8 mouse cellular contexts compared by ENCODE assay signal in the genomic region with DNA sequence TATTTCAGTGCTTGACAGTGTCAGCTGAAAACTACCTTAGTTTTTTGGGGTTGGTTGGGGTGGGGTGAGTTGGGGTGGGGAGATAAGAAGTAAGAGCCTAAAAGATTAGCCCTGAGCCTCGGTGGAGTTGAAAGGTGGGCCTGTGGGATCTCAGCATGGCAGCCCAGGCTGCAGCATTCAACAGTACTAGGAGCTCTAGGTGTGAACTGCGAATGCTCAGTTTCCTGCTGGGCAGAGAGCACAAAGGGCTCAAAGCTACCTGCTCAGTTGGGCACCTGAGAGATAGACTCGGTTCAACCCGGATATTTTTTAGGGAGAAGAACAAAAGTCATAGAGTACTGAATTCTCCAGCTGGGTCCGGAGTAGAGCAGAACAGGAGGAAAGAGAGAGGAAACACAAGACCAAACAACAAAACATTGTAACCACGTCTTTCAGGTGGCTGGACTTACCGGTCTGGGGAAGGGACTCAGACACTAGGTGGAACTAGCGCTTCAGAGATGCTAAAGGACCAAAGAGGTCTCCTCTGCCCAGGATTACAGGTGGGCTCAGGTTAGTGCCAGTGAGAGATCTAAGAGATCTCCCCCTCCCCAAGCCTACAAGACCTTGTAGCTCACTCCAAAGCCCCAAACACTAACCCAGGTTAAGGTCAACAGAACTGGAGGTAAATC. TPM values are rescaled to one million over a fixed set of nuclear protein-coding genes. Genes with fewer than 3 reads are reported as not detected.
A peak's percentile ranks its signal among the peaks of the same experiment; 100 is the strongest.
DNase-seq lines count a peak whose midpoint lies in the region; ATAC-seq and TF ChIP-seq lines count a peak whose summit lies in the region.

No protein-coding gene starts in this region.

- no peak for DNase-seq in forebrain, embryonic 10.5 days (ENCODE audit: extremely low spot score, low spot score)
- no peak for DNase-seq in forebrain, embryonic 11.5 days (ENCODE audit: low spot score)
- peak; percentile 37 to 44 for DNase-seq in right cerebral cortex, adult 2 months (ENCODE audit: low spot score in 2 of 2)
- DNase-seq in right cerebral cortex, postnatal 14 days = no peak
- DNase-seq in left cerebral cortex, postnatal 4 days = peak; percentile 18
- no peak for DNase-seq in stomach, postnatal 0 days (ENCODE audit: low spot score)
- no peak for DNase-seq in adrenal gland, postnatal 36 days
- DNase-seq in lung, adult 18-20 months = no peak

- 9% methylated on average over 8 of the region's 8 CpGs for WGBS in forebrain, embryonic 10.5 days
- 10% methylated on average over 8 of the region's 8 CpGs for WGBS in forebrain, embryonic 11.5 days
- 20% methylated on average over 8 of the region's 8 CpGs for WGBS in stomach, postnatal 0 days

- peaks cover 14% of the 10 kb centered on the region for H3K4me1 ChIP-seq in forebrain, embryonic 10.5 days
- no peaks in the 10 kb centered on the region for H3K4me1 ChIP-seq in forebrain, embryonic 11.5 days (replicated peaks; ENCODE audit: control insufficient read depth, insufficient read depth, low read length)
- H3K4me1 ChIP-seq in stomach, postnatal 0 days (replicated peaks; ENCODE audit: control insufficient read depth, insufficient read depth) = no peaks in the 10 kb centered on the region

- no peak for TF ChIP-seq EP300 in stomach, postnatal 0 days (optimal IDR thresholded peaks at IDR 0.05)

- no peaks in the 10 kb centered on the region for H3K9me3 ChIP-seq in forebrain, embryonic 10.5 days
- no peaks in the 10 kb centered on the region for H3K9me3 ChIP-seq in forebrain, embryonic 11.5 days (ENCODE audit: control insufficient read depth, low read length)
- no peaks in the 10 kb centered on the region for H3K9me3 ChIP-seq in stomach, postnatal 0 days (ENCODE audit: control insufficient read depth, low read length)

- H3K4me3 ChIP-seq in forebrain, embryonic 10.5 days = peak overlapping the region; percentile 57
- H3K4me3 ChIP-seq in forebrain, embryonic 11.5 days (ENCODE audit: low read depth, low read length) = no peak overlapping the region
- H3K4me3 ChIP-seq in stomach, postnatal 0 days (ENCODE audit: low read depth, low read length) = peak overlapping the region; percentile 38

- H3K27me3 ChIP-seq in forebrain, embryonic 10.5 days (ENCODE audit: poor library complexity, severe bottlenecking) = peaks cover 17% of the 10 kb centered on the region
- no peaks in the 10 kb centered on the region for H3K27me3 ChIP-seq in forebrain, embryonic 11.5 days (ENCODE audit: control insufficient read depth, insufficient read depth, low read length)
- H3K27me3 ChIP-seq in stomach, postnatal 0 days (ENCODE audit: control insufficient read depth, insufficient read depth, low read length) = no peaks in the 10 kb centered on the region

- TF ChIP-seq CTCF in stomach, postnatal 0 days (IDR thresholded peaks at IDR 0.05; ENCODE audit: low read depth) = no peak

- no peak for ATAC-seq in forebrain, embryonic 11.5 days (replicated peaks; ENCODE audit: low FRiP score)
- no peak for ATAC-seq in stomach, postnatal 0 days (ENCODE audit: low FRiP score, low TSS enrichment)

- H3K9ac ChIP-seq in forebrain, embryonic 11.5 days (ENCODE audit: low read length) = no peak overlapping the region
- no peak overlapping the region for H3K9ac ChIP-seq in stomach, postnatal 0 days (ENCODE audit: low read length)

- H3K27ac ChIP-seq in forebrain, embryonic 10.5 days = no peak overlapping the region
- H3K27ac ChIP-seq in forebrain, embryonic 11.5 days (ENCODE audit: low read depth, low read length) = no peak overlapping the region
- no peak overlapping the region for H3K27ac ChIP-seq in stomach, postnatal 0 days (replicated peaks)

- intact Hi-C loops in left cerebral cortex, postnatal 4 days (cut with DNase I) = no loop called here

- H3K4me2 ChIP-seq in forebrain, embryonic 11.5 days (ENCODE audit: low read depth, low read length, severe bottlenecking) = no peak overlapping the region; the same call in 1 of the 2 replicates
- H3K4me2 ChIP-seq in stomach, postnatal 0 days (replicated peaks; ENCODE audit: low read depth) = peak overlapping the region; percentile 62; the same call in 1 of the 2 replicates

- H3K36me3 ChIP-seq in forebrain, embryonic 10.5 days (replicated peaks) = no peaks in the 10 kb centered on the region
- no peaks in the 10 kb centered on the region for H3K36me3 ChIP-seq in forebrain, embryonic 11.5 days (ENCODE audit: control insufficient read depth, insufficient read depth, low read length)
- no peaks in the 10 kb centered on the region for H3K36me3 ChIP-seq in stomach, postnatal 0 days (ENCODE audit: control insufficient read depth, insufficient read depth, low read length)

RNA-seq across cellular contexts. Expression of gene Sphkap, which starts 1.0 kb away (rescaled TPM):
- polyA plus RNA-seq in forebrain, embryonic 10.5 days (2016; fragmentation: Nextera tagmentation; extraction: Ambion mirVana) = 0.22 and 0.34 TPM in 2 replicates
- 0.75 and 1.1 TPM in 2 replicates for polyA plus RNA-seq in forebrain, embryonic 11.5 days (2014; fragmentation: Nextera tagmentation; extraction: Ambion mirVana)
- 100 to 1,000 TPM; 104 to 110 TPM for total RNA-seq in left cerebral cortex, postnatal 4 days (2021)
- 0.47 and 0.73 TPM in 2 replicates for polyA plus RNA-seq in stomach, postnatal 0 days (2015; fragmentation: Nextera tagmentation; extraction: Ambion mirVana)
- 10 to 100 TPM in 1 of 2 experiments, 1 to 10 TPM in 1; 4.4 to 10.7 TPM for total RNA-seq in adrenal gland, postnatal 36 days (2021)

Comparison
In these comparisons a context has a peak if more than half of its experiments do, and no peak if none do; other contexts are left out.
1. DNase-seq: peak in right cerebral cortex, adult 2 months (2 of 2) and left cerebral cortex, postnatal 4 days (single experiment); none in forebrain, embryonic 10.5 days (single experiment), forebrain, embryonic 11.5 days (single experiment), right cerebral cortex, postnatal 14 days (single experiment), stomach, postnatal 0 days (single experiment), adrenal gland, postnatal 36 days (0 of 2) and lung, adult 18-20 months (0 of 2).